Mouse (Mus musculus) adipocyte (in vitro differentiated cells): ENCODE data around the gene Pou4f1.

Experiments
- DNase-seq: peaks from one replicate; pipeline ENCODE4 v3.0.0-alpha.2; 2016; ENCODE audit warnings: low spot score

Pou4f1 gene

DNA sequence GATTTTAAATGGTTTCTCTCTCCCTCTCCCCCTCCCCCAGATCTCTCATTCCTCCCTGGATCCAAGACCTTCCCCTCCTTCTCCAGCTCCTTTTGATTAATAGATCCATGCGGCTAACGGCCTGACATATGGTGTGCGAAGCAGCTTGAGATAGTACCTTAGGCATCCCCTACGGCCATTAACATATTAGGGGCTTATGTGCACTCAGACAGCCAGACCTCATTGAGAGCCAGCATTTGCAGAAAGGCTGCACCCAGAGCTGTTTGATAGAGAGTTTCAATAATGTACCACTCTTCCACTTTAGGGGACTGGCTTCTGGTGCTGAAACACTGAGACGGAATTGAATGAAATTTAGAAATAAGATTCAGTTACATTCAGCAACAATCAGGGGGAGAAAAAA, 10.8 kb downstream of the Pou4f1 start:
- DNase-seq, result no peak

- peak; percentile 69 for DNase-seq
These were observed 14.0 kb downstream of the Pou4f1 start for GRCm38 (mm10) chr14:104453824-104454223.

DNA sequence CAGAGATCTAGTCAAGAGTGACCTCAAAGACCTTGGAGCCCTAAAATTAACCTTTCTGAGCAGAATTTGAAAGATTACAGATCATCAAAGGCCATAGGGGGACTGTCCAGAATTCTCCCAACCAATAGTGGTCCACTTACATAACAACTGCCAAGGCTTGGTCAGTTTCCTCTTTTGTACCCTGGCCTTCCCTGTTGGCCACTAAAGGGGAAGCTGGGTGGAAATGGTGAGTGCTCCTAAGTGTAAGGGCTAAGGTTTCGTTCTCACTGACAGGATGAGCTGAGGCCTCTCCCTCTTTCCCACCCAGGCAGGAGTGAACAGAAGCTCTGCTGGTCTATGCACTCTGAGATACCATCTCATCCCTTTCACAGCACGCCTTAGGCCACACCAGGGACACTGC, 33.5 kb downstream of the Pou4f1 start:
- no peak for DNase-seq

- DNase-seq, result peak; percentile 17
These were observed 37.0 kb downstream of the Pou4f1 start for GRCm38 (mm10) chr14:104430819-104431218.

DNA sequence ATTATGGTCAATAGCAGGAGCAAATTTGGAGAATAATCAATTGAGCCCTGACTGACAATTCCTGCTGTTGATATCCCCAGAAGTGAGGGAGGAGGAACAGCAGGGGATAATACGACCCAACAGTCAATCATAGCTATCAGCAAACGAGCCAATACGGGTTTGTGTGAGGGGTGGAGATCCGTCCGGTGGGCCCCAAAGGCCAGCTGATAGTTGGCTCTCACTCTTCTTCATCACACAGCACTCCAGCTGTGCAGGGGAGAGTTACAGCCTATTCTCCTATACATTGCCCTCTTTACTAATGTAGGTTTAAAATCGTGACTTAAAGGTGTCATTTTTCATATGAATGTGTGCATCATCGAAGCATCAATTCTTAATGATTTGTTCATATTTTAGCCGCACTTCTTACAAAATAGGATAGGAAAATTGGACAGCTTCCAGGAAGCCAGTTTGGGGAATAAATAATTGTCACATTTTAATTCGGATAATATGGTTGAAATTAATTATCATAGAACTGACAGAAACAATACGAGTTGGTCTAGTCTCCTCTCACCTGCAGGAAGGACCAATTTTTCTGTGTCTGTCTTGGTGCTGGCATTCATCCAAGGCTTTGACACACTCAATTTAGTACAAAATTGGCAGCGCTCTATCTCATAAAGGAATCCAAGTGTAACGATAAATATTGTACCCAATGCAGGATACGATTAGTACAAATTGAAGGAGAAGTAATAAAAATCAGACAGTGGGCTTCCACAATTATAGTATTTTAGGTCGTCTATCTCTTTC, 43.9 kb downstream of the Pou4f1 start:
- DNase-seq, result no peak
